Mouse (Mus musculus) forebrain, embryonic 10.5 days (tissue): ENCODE measurements around the gene Nrxn1. TPM values are rescaled to one million over a fixed set of nuclear protein-coding genes. Genes with fewer than 3 reads are reported as not detected.

Source experiments
- DNase-seq: peaks from one replicate; pipeline ENCODE4 v3.0.0-alpha.2; 2017; ENCODE audit warnings: low spot score; ENCODE audit errors: extremely low spot score
- H3K27ac ChIP-seq: fragments of 300-500 bp; sonication (generic); 2 replicates; pipeline ENCODE4 v1.5.1; 2016; ENCODE audit warnings: mild to moderate bottlenecking
- H3K27me3 ChIP-seq: fragments of 300-500 bp; sonication (generic); 2 replicates; pipeline ENCODE4 v1.6.1; 2016; ENCODE audit warnings: mild to moderate bottlenecking; ENCODE audit not compliant: poor library complexity, severe bottlenecking
- H3K36me3 ChIP-seq: fragments of 300-500 bp; sonication (generic); replicated peaks from 2 replicates; pipeline ENCODE4 v1.6.1; 2016; ENCODE audit warnings: mild to moderate bottlenecking, moderate library complexity
- H3K4me1 ChIP-seq: fragments of 300-500 bp; sonication (generic); 2 replicates; pipeline ENCODE4 v1.6.1; 2016
- H3K4me3 ChIP-seq: fragments of 300-500 bp; sonication (generic); 2 replicates; pipeline ENCODE4 v1.5.1; 2016; ENCODE audit warnings: mild to moderate bottlenecking, moderate library complexity
- H3K9me3 ChIP-seq: fragments of 300-500 bp; sonication (generic); 2 replicates; pipeline ENCODE4 v1.6.1; 2016; ENCODE audit warnings: mild to moderate bottlenecking, moderate library complexity
- WGBS: fragments of 180-500 bp; shearing (Covaris S2); methylation state at CpG from one replicate; pipeline ENCODE4 v1.1.7; 2016; 5-methylcytosine and 5-hydroxymethylcytosine counted together
- polyA plus RNA-seq: library from polyadenylated mRNA; unstranded; fragments of >200 nt; fragmentation: Nextera tagmentation; extraction: Ambion mirVana; gene quantifications from 2 replicates; pipeline ENCODE4 v1.2.1, GENCODE M21; 2016

Nrxn1 gene
- polyA plus RNA-seq, 1 experiment from 2014 or later, result 4.3 TPM

- H3K4me1 ChIP-seq, result no peaks in the 10 kb centered on the region
- H3K9me3 ChIP-seq, result no peaks in the 10 kb centered on the region
- H3K36me3 ChIP-seq, result no peaks in the 10 kb centered on the region
- H3K27me3 ChIP-seq, result no peaks in the 10 kb centered on the region
- no peak overlapping the region for H3K4me3 ChIP-seq
- H3K27ac ChIP-seq, result no peak overlapping the region
- DNase-seq, result no peak
- WGBS, result 92% methylated on average over 2 of the region's 2 CpGs
These were observed 430.6 kb downstream of the Nrxn1 start for GRCm38 (mm10) chr17:90662318-90662717.

- Histone ChIP-seq H3K27me3 (no peaks in the 10 kb centered on the region), H3K4me1 (0 out of 2 replicates have a peak, but pooled peaks cover 4% of the 10 kb centered on the region), H3K27ac (no peak overlapping the region), H3K4me3 (no peak overlapping the region), H3K9me3 (no peaks in the 10 kb centered on the region), H3K36me3 (no peaks in the 10 kb centered on the region)
- DNase-seq, result no peak
- WGBS, result 65% methylated on average over 1 of the region's 1 CpGs
These were observed 438.4 kb downstream of the Nrxn1 start for GRCm38 (mm10) chr17:90654506-90654905.

GRCm38 (mm10) chr17:90653347-90653746 lies 439.5 kb downstream of the Nrxn1 start:
- WGBS, result 90% methylated on average over 2 of the region's 2 CpGs
- no peak overlapping the region for H3K27ac ChIP-seq
- no peak overlapping the region for H3K4me3 ChIP-seq
- DNase-seq, result no peak
- H3K4me1 ChIP-seq, result 0 out of 2 replicates have a peak, but pooled peaks cover 4% of the 10 kb centered on the region
- no peaks in the 10 kb centered on the region for H3K9me3 ChIP-seq
- H3K27me3 ChIP-seq, result no peaks in the 10 kb centered on the region
- H3K36me3 ChIP-seq, result no peaks in the 10 kb centered on the region

GRCm38 (mm10) chr17:90650279-90650678 lies 442.6 kb downstream of the Nrxn1 start:
- 0 out of 2 replicates have a peak, but pooled peaks cover 4% of the 10 kb centered on the region for H3K4me1 ChIP-seq
- no peaks in the 10 kb centered on the region for H3K27me3 ChIP-seq
- no peaks in the 10 kb centered on the region for H3K36me3 ChIP-seq
- no peaks in the 10 kb centered on the region for H3K9me3 ChIP-seq
- DNase-seq, result no peak
- WGBS, result 98% methylated on average over 1 of the region's 1 CpGs
- no peak overlapping the region for H3K4me3 ChIP-seq
- no peak overlapping the region for H3K27ac ChIP-seq

GRCm38 (mm10) chr17:90638970-90639524 lies 453.8 kb downstream of the Nrxn1 start:
- Histone ChIP-seq H3K4me3 (no peak overlapping the region), H3K27ac (no peak overlapping the region), H3K4me1 (0 out of 2 replicates have a peak, but pooled peaks cover 3% of the 10 kb centered on the region), H3K36me3 (no peaks in the 10 kb centered on the region), H3K27me3 (no peaks in the 10 kb centered on the region), H3K9me3 (no peaks in the 10 kb centered on the region)
- DNase-seq, result no peak
- 91% methylated on average over 2 of the region's 2 CpGs for WGBS

GRCm38 (mm10) chr17:90638183-90638727 lies 454.6 kb downstream of the Nrxn1 start:
- Histone ChIP-seq H3K27me3 (no peaks in the 10 kb centered on the region), H3K9me3 (no peaks in the 10 kb centered on the region), H3K4me1 (0 out of 2 replicates have a peak, but pooled peaks cover 3% of the 10 kb centered on the region), H3K36me3 (no peaks in the 10 kb centered on the region), H3K27ac (no peak overlapping the region), H3K4me3 (no peak overlapping the region)
- WGBS, result 94% methylated on average over 4 of the region's 4 CpGs
- no peak for DNase-seq

GRCm38 (mm10) chr17:90631371-90631770 lies 461.5 kb downstream of the Nrxn1 start:
- H3K27me3 ChIP-seq, result no peaks in the 10 kb centered on the region
- no peaks in the 10 kb centered on the region for H3K9me3 ChIP-seq
- no peak overlapping the region for H3K4me3 ChIP-seq
- DNase-seq, result no peak
- H3K36me3 ChIP-seq, result no peaks in the 10 kb centered on the region
- no peak overlapping the region for H3K27ac ChIP-seq
- WGBS, result 56% methylated on average over 2 of the region's 2 CpGs
- no peaks in the 10 kb centered on the region for H3K4me1 ChIP-seq

GRCm38 (mm10) chr17:90629851-90630250 lies 463.0 kb downstream of the Nrxn1 start:
- Histone ChIP-seq H3K27ac (no peak overlapping the region), H3K4me3 (no peak overlapping the region), H3K27me3 (no peaks in the 10 kb centered on the region), H3K9me3 (no peaks in the 10 kb centered on the region), H3K4me1 (peaks cover 5% of the 10 kb centered on the region; the same call in 1 of the 2 replicates), H3K36me3 (no peaks in the 10 kb centered on the region)
- DNase-seq, result no peak
- WGBS, result 84% methylated on average over 13 of the region's 13 CpGs

GRCm38 (mm10) chr17:90628469-90628868 lies 464.4 kb downstream of the Nrxn1 start:
- no peak for DNase-seq
- no peak overlapping the region for H3K27ac ChIP-seq
- no peaks in the 10 kb centered on the region for H3K9me3 ChIP-seq
- H3K4me3 ChIP-seq, result no peak overlapping the region
- H3K36me3 ChIP-seq, result no peaks in the 10 kb centered on the region
- H3K4me1 ChIP-seq, result peaks cover 8% of the 10 kb centered on the region; the same call in 1 of the 2 replicates
- H3K27me3 ChIP-seq, result no peaks in the 10 kb centered on the region
- 55% methylated on average over 2 of the region's 2 CpGs for WGBS

GRCm38 (mm10) chr17:90628004-90628403 lies 464.9 kb downstream of the Nrxn1 start:
- H3K27me3 ChIP-seq, result no peaks in the 10 kb centered on the region
- no peak overlapping the region for H3K4me3 ChIP-seq
- peaks cover 8% of the 10 kb centered on the region; the same call in 1 of the 2 replicates for H3K4me1 ChIP-seq
- no peaks in the 10 kb centered on the region for H3K9me3 ChIP-seq
- DNase-seq, result no peak
- 78% methylated on average over 3 of the region's 3 CpGs for WGBS
- H3K36me3 ChIP-seq, result no peaks in the 10 kb centered on the region
- no peak overlapping the region for H3K27ac ChIP-seq

- H3K9me3 ChIP-seq, result no peaks in the 10 kb centered on the region
- H3K36me3 ChIP-seq, result no peaks in the 10 kb centered on the region
- H3K27ac ChIP-seq, result no peak overlapping the region
- H3K4me1 ChIP-seq, result peaks cover 8% of the 10 kb centered on the region; the same call in 1 of the 2 replicates
- H3K4me3 ChIP-seq, result no peak overlapping the region
- no peak for DNase-seq
- 92% methylated on average over 3 of the region's 3 CpGs for WGBS
- H3K27me3 ChIP-seq, result no peaks in the 10 kb centered on the region
These were observed 465.5 kb downstream of the Nrxn1 start for GRCm38 (mm10) chr17:90627395-90627794.

GRCm38 (mm10) chr17:90624591-90625266 lies 468.1 kb downstream of the Nrxn1 start:
- Histone ChIP-seq H3K27me3 (no peaks in the 10 kb centered on the region), H3K9me3 (no peaks in the 10 kb centered on the region), H3K4me3 (no peak overlapping the region), H3K4me1 (peaks cover 8% of the 10 kb centered on the region; the same call in 1 of the 2 replicates), H3K27ac (no peak overlapping the region), H3K36me3 (no peaks in the 10 kb centered on the region)
- no peak for DNase-seq
- WGBS, result 39% methylated on average over 1 of the region's 1 CpGs

GRCm38 (mm10) chr17:90621828-90622227 lies 471.0 kb downstream of the Nrxn1 start:
- H3K27me3 ChIP-seq, result no peaks in the 10 kb centered on the region
- no peak overlapping the region for H3K4me3 ChIP-seq
- H3K9me3 ChIP-seq, result no peaks in the 10 kb centered on the region
- no peak overlapping the region for H3K27ac ChIP-seq
- WGBS, result 87% methylated on average over 4 of the region's 4 CpGs
- H3K4me1 ChIP-seq, result peaks cover 8% of the 10 kb centered on the region; the same call in 1 of the 2 replicates
- no peak for DNase-seq
- H3K36me3 ChIP-seq, result no peaks in the 10 kb centered on the region
